Comparison of ENCODE assay signal across 8 mouse cellular contexts in the genomic region with DNA sequence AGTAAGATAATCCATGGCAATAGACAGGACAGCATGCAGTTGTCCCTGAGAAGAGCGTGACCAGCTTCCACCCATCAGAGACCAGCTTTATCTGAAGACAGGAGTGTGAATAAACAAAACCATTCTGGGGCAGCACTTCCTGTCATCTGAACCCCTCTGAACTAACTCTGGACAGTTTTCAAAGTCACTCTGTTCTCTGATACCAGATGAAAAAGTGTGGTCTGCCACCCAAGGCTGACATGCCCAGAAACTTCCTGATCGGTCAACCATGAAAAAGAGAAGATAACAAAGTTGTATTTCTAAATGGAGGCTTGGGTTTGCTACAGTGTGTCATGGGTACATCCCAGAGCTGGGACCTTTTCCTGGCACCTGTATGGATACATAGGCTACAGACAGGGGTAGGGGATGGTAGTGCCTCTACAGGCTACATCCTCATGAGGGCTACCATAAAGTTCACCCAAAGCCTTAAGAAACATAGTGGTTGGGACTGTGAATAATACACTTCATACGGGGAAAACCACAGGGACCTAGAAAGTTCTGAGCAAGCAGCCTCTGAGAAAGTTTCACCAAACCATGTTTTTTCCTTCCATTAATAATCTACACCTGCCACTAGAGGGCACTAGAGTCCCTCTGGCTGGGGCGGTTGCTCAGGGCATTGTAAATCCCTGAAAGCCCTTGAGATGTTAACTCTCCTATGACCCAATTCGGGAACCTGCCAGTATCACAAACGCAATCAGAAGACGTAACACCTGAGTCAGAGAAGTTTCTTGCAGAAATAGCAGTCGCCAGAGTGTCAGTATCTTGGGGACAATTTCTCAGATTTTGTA. TPM values are rescaled to one million over a fixed set of nuclear protein-coding genes. Genes with fewer than 3 reads are reported as not detected.
DNase-seq lines count a peak whose midpoint lies in the region; ATAC-seq and TF ChIP-seq lines count a peak whose summit lies in the region.
"Had no signal": no experiment of that assay in that cellular context is flagged by ENCODE, and none has a peak within 500 bp of the region (broad histone marks: within the 10 kb centered on the region; RNA-seq: fewer than 3 reads in every experiment).

No protein-coding gene starts in this region.

- WGBS in forebrain, embryonic 11.5 days, result 65% methylated on average over 8 of the region's 8 CpGs

- no peaks in the 10 kb centered on the region for H3K4me1 ChIP-seq in forebrain, embryonic 11.5 days (replicated peaks; ENCODE audit: control insufficient read depth, insufficient read depth, low read length)
- H3K4me1 ChIP-seq: midbrain, embryonic 12.5 days had no signal

- no peak for ATAC-seq in forebrain, embryonic 11.5 days (replicated peaks; ENCODE audit: low FRiP score)

- TF ChIP-seq CTCF in layer of hippocampus, adult 2 months (conservative IDR thresholded peaks at IDR 0.05), result peak; percentile 82

- no peaks in the 10 kb centered on the region for H3K36me3 ChIP-seq in forebrain, embryonic 11.5 days (ENCODE audit: control insufficient read depth, insufficient read depth, low read length)
- H3K36me3 ChIP-seq: midbrain, embryonic 12.5 days had no signal

- no peak overlapping the region for H3K4me3 ChIP-seq in layer of hippocampus, adult 2 months
- no peak overlapping the region for H3K4me3 ChIP-seq in forebrain, embryonic 11.5 days (ENCODE audit: low read depth, low read length)
- H3K4me3 ChIP-seq: midbrain, embryonic 12.5 days had no signal

- H3K27ac ChIP-seq in layer of hippocampus, adult 2 months, result no peak overlapping the region
- H3K27ac ChIP-seq in forebrain, embryonic 11.5 days (ENCODE audit: low read depth, low read length), result no peak overlapping the region
- H3K27ac ChIP-seq: midbrain, embryonic 12.5 days had no signal

- no peaks in the 10 kb centered on the region for H3K27me3 ChIP-seq in forebrain, embryonic 11.5 days (ENCODE audit: control insufficient read depth, insufficient read depth, low read length)
- H3K27me3 ChIP-seq: midbrain, embryonic 12.5 days had no signal

- no peak overlapping the region for H3K4me2 ChIP-seq in forebrain, embryonic 11.5 days (ENCODE audit: low read depth, low read length, severe bottlenecking)
- H3K4me2 ChIP-seq: midbrain, embryonic 12.5 days had no signal

- DNase-seq in layer of hippocampus, adult 2 months (ENCODE audit: low spot score in 2 of 2), result peak in 1 of 2 experiments; percentile 37
- DNase-seq in layer of hippocampus, adult 9-10 months (ENCODE audit: low spot score), result no peak
- DNase-seq in R1 (ENCODE audit: low read depth, low spot score), result peak; percentile 52
- DNase-seq in embryo, embryonic 9.5 days (ENCODE audit: extremely low spot score), result peak; percentile 20
- DNase-seq in naive thymus-derived CD4-positive, alpha-beta T cell, adult 2 months (ENCODE audit: low read depth), result peak; percentile 43
- no peak for DNase-seq in forebrain, embryonic 11.5 days (ENCODE audit: low spot score)
- DNase-seq in frontal cortex, postnatal 10 days (ENCODE audit: low spot score in 2 of 2), result no peak

- H3K9ac ChIP-seq in forebrain, embryonic 11.5 days (ENCODE audit: low read length), result no peak overlapping the region
- H3K9ac ChIP-seq: midbrain, embryonic 12.5 days had no signal

- no peaks in the 10 kb centered on the region for H3K9me3 ChIP-seq in forebrain, embryonic 11.5 days (ENCODE audit: control insufficient read depth, low read length)
- H3K9me3 ChIP-seq: midbrain, embryonic 12.5 days had no signal

RNA-seq across cellular contexts. Expression of gene Pitrm1, which starts 32.7 kb away (rescaled TPM):
- 10 to 100 TPM; 55.2 to 60.0 TPM for total RNA-seq in layer of hippocampus, adult 2 months (2021)
- polyA plus RNA-seq in forebrain, embryonic 11.5 days (2014; fragmentation: Nextera tagmentation; extraction: Ambion mirVana), result 109 and 111 TPM in 2 replicates

Comparison
In these comparisons a context has a peak if more than half of its experiments do, and no peak if none do; other contexts are left out.
1. DNase-seq: peak in R1 (single experiment), embryo, embryonic 9.5 days (single experiment) and naive thymus-derived CD4-positive, alpha-beta T cell, adult 2 months (single experiment); none in layer of hippocampus, adult 9-10 months (single experiment), forebrain, embryonic 11.5 days (single experiment) and frontal cortex, postnatal 10 days (0 of 2).